Mouse (Mus musculus) left cerebral cortex, postnatal 14 days (tissue): ENCODE measurements around the gene Slc6a8. TPM values are rescaled to one million over a fixed set of nuclear protein-coding genes. Genes with fewer than 3 reads are reported as not detected.

Experiments
- total RNA-seq, 2 experiments: library from RNA; stranded (reverse); gene quantifications; 2 replicates each; pipeline ENCODE4 v1.2.3; 2021

Slc6a8 gene
- total RNA-seq, 2 experiments from 2014 or later = 85.8 to 86.1 TPM

Other genes with a start within 250 kb of the Slc6a8 start
- gene Trex2, start 237.8 kb upstream of the Slc6a8 start, total RNA-seq = not detected
- gene Haus7, start 214.1 kb upstream of the Slc6a8 start, total RNA-seq = 1 to 10 TPM; 8.6 TPM
- gene Bgn, start 189.5 kb upstream of the Slc6a8 start, total RNA-seq = 10 to 100 TPM; 27.0 to 29.0 TPM
- 10 to 100 TPM; 77.4 to 83.1 TPM for gene Atp2b3, start 170.1 kb upstream of the Slc6a8 start, total RNA-seq
- under 1 TPM; 0.79 to 0.82 TPM for gene Dusp9, start 33.7 kb upstream of the Slc6a8 start, total RNA-seq
- 100 to 1,000 TPM; 145 to 153 TPM for gene Pnck, start 13.0 kb upstream of the Slc6a8 start, total RNA-seq
- 10 to 100 TPM; 69.5 to 78.3 TPM for gene Bcap31, start 43.0 kb downstream of the Slc6a8 start, total RNA-seq
- gene Abcd1, start 43.4 kb downstream of the Slc6a8 start, total RNA-seq = 10 to 100 TPM; 14.8 to 14.9 TPM
- gene Plxnb3, start 83.9 kb downstream of the Slc6a8 start, total RNA-seq = 10 to 100 TPM in 1 of 2 experiments, 1 to 10 TPM in 1; 9.9 to 13.4 TPM
- gene Srpk3, start 101.3 kb downstream of the Slc6a8 start, total RNA-seq = 1 to 10 TPM; 5.8 to 7.0 TPM
- gene Idh3g, start 113.7 kb downstream of the Slc6a8 start, total RNA-seq = 100 to 1,000 TPM; 167 to 178 TPM
- gene Ssr4, start 113.9 kb downstream of the Slc6a8 start, total RNA-seq = 100 to 1,000 TPM in 1 of 2 experiments, 10 to 100 TPM in 1; 94.7 to 109 TPM
- 100 to 1,000 TPM; 113 to 120 TPM for gene Pdzd4, start 151.8 kb downstream of the Slc6a8 start, total RNA-seq
- gene Avpr2, start 219.0 kb downstream of the Slc6a8 start, total RNA-seq = not detected
- gene L1cam, start 223.0 kb downstream of the Slc6a8 start, total RNA-seq = 100 to 1,000 TPM; 240 to 245 TPM
- 1 to 10 TPM; 5.5 to 6.0 TPM for gene Arhgap4, start 248.7 kb downstream of the Slc6a8 start, total RNA-seq
- gene Naa10, start 248.8 kb downstream of the Slc6a8 start, total RNA-seq = 10 to 100 TPM; 57.2 to 58.8 TPM